Mouse (Mus musculus) embryonic facial prominence, embryonic 12.5 days (tissue): ENCODE results near the gene Mamdc2. TPM values are rescaled to one million over a fixed set of nuclear protein-coding genes. Genes with fewer than 3 reads are reported as not detected.
A peak's percentile ranks its signal among the peaks of the same experiment; 100 is the strongest.
"Not testable (repeated sequence)": the region's sequence is repeated elsewhere in the genome, so short reads cannot be mapped to it uniquely, and the experiment has no call there.

ENCODE experiments used
- ATAC-seq: fragments of 200-750 bp; cut with Nextera tagmentation; 2 replicates; pipeline ENCODE4 v1.8.0; 2017; ENCODE audit not compliant: insufficient number of reproducible peaks, insufficient read depth, low FRiP score, low TSS enrichment
- H3K27ac ChIP-seq: fragments of 300-500 bp; sonication (generic); 2 replicates; pipeline ENCODE4 v1.5.1; 2016; ENCODE audit warnings: mild to moderate bottlenecking
- H3K27me3 ChIP-seq: fragments of 300-500 bp; sonication (generic); 2 replicates; pipeline ENCODE4 v1.6.1; 2016; ENCODE audit warnings: mild to moderate bottlenecking, moderate library complexity
- H3K36me3 ChIP-seq: fragments of 300-500 bp; sonication (generic); 2 replicates; pipeline ENCODE4 v1.6.1; 2016; ENCODE audit warnings: mild to moderate bottlenecking
- H3K4me1 ChIP-seq: fragments of 300-500 bp; sonication (generic); 2 replicates; pipeline ENCODE4 v1.6.1; 2016
- H3K4me2 ChIP-seq: fragments of 300-500 bp; sonication (generic); replicated peaks from 2 replicates; pipeline ENCODE4 v1.6.1; 2016; ENCODE audit warnings: mild to moderate bottlenecking, moderate library complexity
- H3K4me3 ChIP-seq: fragments of 300-500 bp; sonication (generic); 2 replicates; pipeline ENCODE4 v1.5.1; 2016; ENCODE audit warnings: mild to moderate bottlenecking
- H3K9ac ChIP-seq: fragments of 300-500 bp; sonication (generic); 2 replicates; pipeline ENCODE4 v1.6.1; 2016; ENCODE audit warnings: mild to moderate bottlenecking, moderate library complexity
- H3K9me3 ChIP-seq: fragments of 300-500 bp; sonication (generic); 2 replicates; pipeline ENCODE4 v1.6.1; 2016; ENCODE audit warnings: mild to moderate bottlenecking, moderate library complexity
- WGBS: fragments of 180-500 bp; shearing (Covaris S2); methylation state at CpG from one replicate; pipeline ENCODE4 v1.1.7; 2016; 5-methylcytosine and 5-hydroxymethylcytosine counted together
- polyA plus RNA-seq: library from polyadenylated mRNA; unstranded; fragments of >200 nt; fragmentation: Nextera tagmentation; extraction: Ambion mirVana; gene quantifications from 2 replicates; pipeline ENCODE4 v1.2.1, GENCODE M21; 2016

Gene Mamdc2
- 1.2 TPM in 2 replicates for polyA plus RNA-seq

- Histone ChIP-seq H3K4me3 (peak within 1 kb of the TSS; percentile 43), H3K9ac (peak within 1 kb of the TSS; percentile 43; the same call in 1 of the 2 replicates), H3K27ac (no peak within 1 kb of the TSS), H3K4me2 (peak within 1 kb of the TSS; percentile 94), H3K27me3 (no peaks in the 10 kb centered on the region), H3K9me3 (0 out of 2 replicates have a peak, but pooled peaks cover 3% of the 10 kb centered on the region), H3K36me3 (no peaks in the 10 kb centered on the region), H3K4me1 (peaks cover 5% of the 10 kb centered on the region; the same call in 1 of the 2 replicates)
- 2% methylated on average over 19 of the region's 19 CpGs for WGBS
- peak; percentile 25 for ATAC-seq
These were observed at the start of gene Mamdc2 for GRCm38 (mm10) chr19:23447988-23448497. TSS of gene Mamdc2 (minus strand) at chr19:23448442.

- Histone ChIP-seq H3K9me3 (no peaks in the 10 kb centered on the region), H3K4me3 (no peak overlapping the region), H3K27me3 (no peaks in the 10 kb centered on the region), H3K36me3 (no peaks in the 10 kb centered on the region), H3K9ac (no peak overlapping the region), H3K4me2 (no peak overlapping the region), H3K27ac (no peak overlapping the region), H3K4me1 (peaks cover 5% of the 10 kb centered on the region; the same call in 1 of the 2 replicates)
- 89% methylated on average over 7 of the region's 7 CpGs for WGBS
- no peak for ATAC-seq
These were observed 49.8 kb upstream of the Mamdc2 start for GRCm38 (mm10) chr19:23498011-23498410.

GRCm38 (mm10) chr19:23497171-23497917 is 49.1 kb upstream of the Mamdc2 start:
- peaks cover 5% of the 10 kb centered on the region; the same call in 1 of the 2 replicates for H3K4me1 ChIP-seq
- no peak overlapping the region for H3K4me2 ChIP-seq
- H3K36me3 ChIP-seq, result no peaks in the 10 kb centered on the region
- H3K4me3 ChIP-seq, result no peak overlapping the region
- 65% methylated on average over 10 of the region's 10 CpGs for WGBS
- H3K9ac ChIP-seq, result no peak overlapping the region
- ATAC-seq, result no peak
- no peak overlapping the region for H3K27ac ChIP-seq
- H3K9me3 ChIP-seq, result no peaks in the 10 kb centered on the region
- no peaks in the 10 kb centered on the region for H3K27me3 ChIP-seq

- no peaks in the 10 kb centered on the region for H3K36me3 ChIP-seq
- no peaks in the 10 kb centered on the region for H3K27me3 ChIP-seq
- H3K4me1 ChIP-seq, result peaks cover 5% of the 10 kb centered on the region; the same call in 1 of the 2 replicates
- no peak overlapping the region for H3K9ac ChIP-seq
- no peaks in the 10 kb centered on the region for H3K9me3 ChIP-seq
- no peak overlapping the region for H3K27ac ChIP-seq
- H3K4me3 ChIP-seq, result no peak overlapping the region
- ATAC-seq, result no peak
- H3K4me2 ChIP-seq, result no peak overlapping the region
- 87% methylated on average over 3 of the region's 3 CpGs for WGBS
These were observed 48.3 kb upstream of the Mamdc2 start for GRCm38 (mm10) chr19:23496536-23496935.

- H3K4me3 ChIP-seq, result no peak overlapping the region
- no peaks in the 10 kb centered on the region for H3K36me3 ChIP-seq
These were observed 44.4 kb upstream of the Mamdc2 start for GRCm38 (mm10) chr19:23492663-23493062.

GRCm38 (mm10) chr19:23490703-23491102 is 42.5 kb upstream of the Mamdc2 start:
- 46% methylated on average over 7 of the region's 7 CpGs for WGBS
- H3K9ac ChIP-seq, H3K27me3 ChIP-seq, H3K27ac ChIP-seq, H3K4me1 ChIP-seq, H3K4me2 ChIP-seq, H3K9me3 ChIP-seq, H3K4me3 ChIP-seq, H3K36me3 ChIP-seq, ATAC-seq: not testable (repeated sequence)

More at GRCm38 (mm10) chr19:23492663-23493062, 44.4 kb upstream of the Mamdc2 start:
- Histone ChIP-seq H3K27me3 (no peaks in the 10 kb centered on the region), H3K9me3 (no peaks in the 10 kb centered on the region), H3K4me2 (no peak overlapping the region), H3K27ac (no peak overlapping the region), H3K4me1 (peaks cover 8% of the 10 kb centered on the region; the same call in 1 of the 2 replicates), H3K9ac (no peak overlapping the region)
- ATAC-seq, result no peak

- Histone ChIP-seq H3K9ac (no peak overlapping the region), H3K9me3 (no peaks in the 10 kb centered on the region), H3K27me3 (no peaks in the 10 kb centered on the region), H3K4me1 (0 out of 2 replicates have a peak, but pooled peaks cover 4% of the 10 kb centered on the region), H3K36me3 (no peaks in the 10 kb centered on the region), H3K4me3 (no peak overlapping the region), H3K27ac (no peak overlapping the region), H3K4me2 (no peak overlapping the region)
- ATAC-seq, result no peak
- WGBS, result 42% methylated on average over 8 of the region's 8 CpGs
These were observed 41.5 kb upstream of the Mamdc2 start for GRCm38 (mm10) chr19:23489780-23490179.

GRCm38 (mm10) chr19:23487421-23487820 is 39.2 kb upstream of the Mamdc2 start:
- Histone ChIP-seq H3K4me1 (0 out of 2 replicates have a peak, but pooled peaks cover 4% of the 10 kb centered on the region), H3K27me3 (no peaks in the 10 kb centered on the region)
- 100% methylated on average over 1 of the region's 1 CpGs for WGBS

GRCm38 (mm10) chr19:23486631-23487270 is 38.5 kb upstream of the Mamdc2 start:
- Histone ChIP-seq H3K9ac (no peak overlapping the region), H3K4me3 (no peak overlapping the region), H3K27ac (no peak overlapping the region), H3K9me3 (no peaks in the 10 kb centered on the region), H3K36me3 (no peaks in the 10 kb centered on the region), H3K4me2 (no peak overlapping the region), H3K4me1 (0 out of 2 replicates have a peak, but pooled peaks cover 4% of the 10 kb centered on the region), H3K27me3 (no peaks in the 10 kb centered on the region)
- ATAC-seq, result no peak
- WGBS, result 81% methylated on average over 6 of the region's 6 CpGs

More at GRCm38 (mm10) chr19:23487421-23487820, 39.2 kb upstream of the Mamdc2 start:
- Histone ChIP-seq H3K27ac (no peak overlapping the region), H3K4me3 (no peak overlapping the region), H3K9me3 (no peaks in the 10 kb centered on the region), H3K9ac (no peak overlapping the region), H3K4me2 (no peak overlapping the region), H3K36me3 (no peaks in the 10 kb centered on the region)
- no peak for ATAC-seq

GRCm38 (mm10) chr19:23485940-23486600 is 37.8 kb upstream of the Mamdc2 start:
- Histone ChIP-seq H3K4me3 (no peak overlapping the region), H3K27me3 (no peaks in the 10 kb centered on the region), H3K4me1 (0 out of 2 replicates have a peak, but pooled peaks cover 4% of the 10 kb centered on the region), H3K9ac (no peak overlapping the region), H3K4me2 (no peak overlapping the region), H3K36me3 (no peaks in the 10 kb centered on the region), H3K9me3 (no peaks in the 10 kb centered on the region), H3K27ac (no peak overlapping the region)
- no peak for ATAC-seq
- WGBS, result 85% methylated on average over 7 of the region's 7 CpGs

- H3K9me3 ChIP-seq, H3K27ac ChIP-seq, H3K4me3 ChIP-seq, H3K9ac ChIP-seq, H3K4me1 ChIP-seq, ATAC-seq, H3K27me3 ChIP-seq, H3K4me2 ChIP-seq, H3K36me3 ChIP-seq: not testable (repeated sequence)
- 88% methylated on average over 2 of the region's 2 CpGs for WGBS
These were observed 34.3 kb upstream of the Mamdc2 start for GRCm38 (mm10) chr19:23482571-23482970.
